Mouse (Mus musculus) 416B (cell line): Measurements from ENCODE around the gene Kif3c.
A peak's percentile ranks its signal among the peaks of the same experiment; 100 is the strongest.

Source experiments
- DNase-seq: peaks from one replicate; pipeline ENCODE4 v3.0.0; 2011; ENCODE audit warnings: low read depth

Kif3c gene

GRCm38 (mm10) chr12:3425375-3426341, 60.7 kb downstream of the Kif3c start:
- peak; percentile 81 for DNase-seq

- peak; percentile 99 for DNase-seq
These were observed 61.6 kb downstream of the Kif3c start, which contains the start of gene Asxl2 for GRCm38 (mm10) chr12:3426530-3427034. Gene Asxl2 (plus strand): TSS chr12:3426857.

- peak; percentile 85 for DNase-seq
These were observed 62.3 kb downstream of the Kif3c start for GRCm38 (mm10) chr12:3427067-3427889.

GRCm38 (mm10) chr12:3427891-3428775, 63.2 kb downstream of the Kif3c start:
- DNase-seq = no peak

- peak; percentile 39 for DNase-seq
These were observed 64.9 kb downstream of the Kif3c start for GRCm38 (mm10) chr12:3429681-3430442.

GRCm38 (mm10) chr12:3430443-3430753, 65.5 kb downstream of the Kif3c start:
- no peak for DNase-seq

GRCm38 (mm10) chr12:3430985-3431384, 66.1 kb downstream of the Kif3c start:
- peak; percentile 35 for DNase-seq

GRCm38 (mm10) chr12:3433736-3434135, 68.8 kb downstream of the Kif3c start:
- peak; percentile 32 for DNase-seq

GRCm38 (mm10) chr12:3436446-3436845, 71.5 kb downstream of the Kif3c start:
- no peak for DNase-seq

GRCm38 (mm10) chr12:3437815-3438214, 72.9 kb downstream of the Kif3c start:
- DNase-seq = peak; percentile 57

- DNase-seq = peak; percentile 67
These were observed 76.0 kb downstream of the Kif3c start for GRCm38 (mm10) chr12:3440916-3441315.

- peak; percentile 83 for DNase-seq
These were observed 76.4 kb downstream of the Kif3c start for GRCm38 (mm10) chr12:3441361-3441760.

GRCm38 (mm10) chr12:3453554-3453953, 88.6 kb downstream of the Kif3c start:
- no peak for DNase-seq
